Mouse (Mus musculus): ENCODE results near the gene Gjc3. TPM values are rescaled to one million over a fixed set of nuclear protein-coding genes. Genes with fewer than 3 reads are reported as not detected.

Gene Gjc3
- total RNA-seq, 2 experiments from 2014 or later, result 21.4 to 22.4 TPM

GRCm38 (mm10) chr5:137914508-137914907 is 48.4 kb downstream of the Gjc3 start:
- DNase-seq (ENCODE audit: low spot score in 2 of 2), result no peak

DNA sequence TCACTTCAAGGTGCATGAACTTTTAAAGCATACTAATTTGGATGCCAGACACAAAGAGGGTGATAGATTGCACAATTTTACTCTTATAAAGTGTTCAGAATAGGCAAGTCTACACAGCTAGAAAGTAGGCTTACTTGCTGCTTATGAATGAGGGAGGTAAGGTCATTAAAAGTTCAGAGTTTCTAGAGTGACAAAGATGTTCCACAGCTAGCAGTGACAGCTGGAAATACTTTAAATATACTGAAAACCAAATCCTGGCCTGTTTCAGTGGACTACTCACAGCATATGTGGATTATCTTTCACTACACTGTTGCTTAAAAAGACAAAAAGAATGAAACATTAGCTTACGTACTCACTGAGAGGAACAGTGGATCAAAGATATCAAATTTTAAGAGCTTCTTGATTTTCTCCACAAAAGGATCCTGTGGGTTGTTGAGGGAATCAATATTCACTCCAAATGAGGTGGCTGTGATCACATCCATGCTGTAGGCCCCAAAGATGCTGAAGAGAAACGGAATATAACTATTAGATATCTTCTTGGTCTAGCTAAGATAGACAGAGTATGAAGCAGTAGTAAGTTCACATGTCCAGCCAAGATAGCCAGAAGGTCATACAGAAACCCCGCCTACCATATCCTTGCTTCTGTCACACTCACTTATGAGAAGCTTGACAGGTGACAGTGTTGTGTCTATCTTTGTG is 53.2 kb downstream of the Gjc3 start:
- no peak for DNase-seq (ENCODE audit: low spot score in 2 of 2)

Other genes with a start within 250 kb of the Gjc3 start
- 10 to 100 TPM; 72.6 to 74.4 TPM for gene Nyap1, start 221.5 kb downstream of the Gjc3 start, total RNA-seq (2021)
- gene Tsc22d4, start 217.4 kb downstream of the Gjc3 start, total RNA-seq (2021), result 100 to 1,000 TPM; 164 to 187 TPM
- 10 to 100 TPM; 23.1 to 26.4 TPM for gene Ppp1r35, start 184.2 kb downstream of the Gjc3 start, total RNA-seq (2021)
- 10 to 100 TPM; 52.1 to 53.6 TPM for gene Mepce, start 175.4 kb downstream of the Gjc3 start, total RNA-seq (2021)
- gene Zcwpw1, start 175.3 kb downstream of the Gjc3 start, total RNA-seq (2021), result 1 to 10 TPM; 6.1 TPM
- 1 to 10 TPM in 1 of 2 experiments, under 1 TPM in 1; 0.56 to 1.3 TPM for gene Pilra, start 126.8 kb downstream of the Gjc3 start, total RNA-seq (2021)
- not detected for gene Pilrb1, start 105.0 kb downstream of the Gjc3 start, total RNA-seq (2021)
- not detected for gene Pilrb2, start 91.3 kb downstream of the Gjc3 start, total RNA-seq (2021)
- gene Cyp3a13, start 41.5 kb downstream of the Gjc3 start, total RNA-seq (2021), result under 1 TPM; 0.15 to 0.25 TPM
- not detected for gene Azgp1, start 18.4 kb upstream of the Gjc3 start, total RNA-seq (2021)
- not detected for gene Smok3a, start 58.2 kb upstream of the Gjc3 start, total RNA-seq (2021)
- not detected for gene Smok3b, start 58.3 kb upstream of the Gjc3 start, total RNA-seq (2021)
- not detected for gene Smok3c, start 90.1 kb upstream of the Gjc3 start, total RNA-seq (2021)
- 10 to 100 TPM; 39.6 to 42.2 TPM for gene Zkscan1, start 122.0 kb upstream of the Gjc3 start, total RNA-seq (2021)
- gene Zscan21, start 153.8 kb upstream of the Gjc3 start, total RNA-seq (2021), result 10 to 100 TPM; 13.9 to 15.7 TPM
- 10 to 100 TPM; 10.6 to 13.2 TPM for gene Zfp113, start 192.6 kb upstream of the Gjc3 start, total RNA-seq (2021)
- 100 to 1,000 TPM; 139 to 142 TPM for gene Cops6, start 198.0 kb upstream of the Gjc3 start, total RNA-seq (2021)
- 10 to 100 TPM; 19.5 to 25.4 TPM for gene Ap4m1, start 208.9 kb upstream of the Gjc3 start, total RNA-seq (2021)
- 10 to 100 TPM; 15.8 to 16.4 TPM for gene Mcm7, start 209.3 kb upstream of the Gjc3 start, total RNA-seq (2021)
- gene Taf6, start 224.4 kb upstream of the Gjc3 start, total RNA-seq (2021), result 10 to 100 TPM; 42.0 to 43.7 TPM
- 10 to 100 TPM; 14.6 to 15.3 TPM for gene Cnpy4, start 224.4 kb upstream of the Gjc3 start, total RNA-seq (2021)
- gene Mblac1, start 231.2 kb upstream of the Gjc3 start, total RNA-seq (2021), result 1 to 10 TPM; 6.8 to 8.9 TPM